Mouse (Mus musculus) heart, adult 18-20 months (tissue): ENCODE results near the gene Klk7. TPM values are rescaled to one million over a fixed set of nuclear protein-coding genes. Genes with fewer than 3 reads are reported as not detected.
A peak's percentile ranks its signal among the peaks of the same experiment; 100 is the strongest.

ENCODE experiments used
- DNase-seq, 2 experiments: peaks; one replicate each; pipeline ENCODE4 v3.0.0; 2021 to 2022; ENCODE audit warnings: mixed read lengths in 1 of 2
- long read RNA-seq, 2 experiments: library from polyadenylated mRNA; stranded (forward); transcript quantifications; one replicate each; pipeline ENCODE4 v2.0.0; 2021
- total RNA-seq, 2 experiments: library from RNA; stranded (reverse); gene quantifications; 2 replicates each; pipeline ENCODE4 v1.2.3; 2021

Klk7 gene
- total RNA-seq = not detected
- long read RNA-seq, experiment 1 = 0 reads
- long read RNA-seq, experiment 2 = 0 reads

- DNase-seq = no peak
Measured at GRCm38 (mm10) chr7:43810994-43811393, at the start of gene Klk7. Gene Klk7, plus strand, starts transcription at chr7:43811294.

GRCm38 (mm10) chr7:43766484-43766883 lies 44.6 kb upstream of the Klk7 start:
- no peak for DNase-seq

GRCm38 (mm10) chr7:43768597-43768996 lies 42.5 kb upstream of the Klk7 start, which contains the start of gene Klk12:
Gene Klk12, plus strand, starts transcription at chr7:43768897.
- DNase-seq = no peak

GRCm38 (mm10) chr7:43769636-43770035 lies 41.5 kb upstream of the Klk7 start:
- DNase-seq = no peak

- DNase-seq = no peak
Measured at GRCm38 (mm10) chr7:43770701-43771100, 40.4 kb upstream of the Klk7 start.

- no peak for DNase-seq
Measured at GRCm38 (mm10) chr7:43771916-43772315, 39.2 kb upstream of the Klk7 start.

- DNase-seq = no peak
Measured at GRCm38 (mm10) chr7:43772901-43773300, 38.2 kb upstream of the Klk7 start.

- no peak for DNase-seq
Measured at GRCm38 (mm10) chr7:43774364-43774763, 36.7 kb upstream of the Klk7 start, which contains the start of gene Klk11. Gene Klk11, plus strand, starts transcription at chr7:43774604.

GRCm38 (mm10) chr7:43774802-43775201 lies 36.3 kb upstream of the Klk7 start:
- DNase-seq = no peak

- DNase-seq = no peak
Measured at GRCm38 (mm10) chr7:43775311-43776057, 35.6 kb upstream of the Klk7 start.

- no peak for DNase-seq
Measured at GRCm38 (mm10) chr7:43776506-43776905, 34.6 kb upstream of the Klk7 start.

- DNase-seq = no peak
Measured at GRCm38 (mm10) chr7:43777423-43777822, 33.7 kb upstream of the Klk7 start.

GRCm38 (mm10) chr7:43778176-43778970 lies 32.7 kb upstream of the Klk7 start:
- DNase-seq = no peak

- DNase-seq = no peak
Measured at GRCm38 (mm10) chr7:43780241-43780640, 30.9 kb upstream of the Klk7 start.

- DNase-seq = no peak
Measured at GRCm38 (mm10) chr7:43780746-43781145, 30.3 kb upstream of the Klk7 start, which contains the start of gene Klk10. Gene Klk10, plus strand, starts transcription at chr7:43781035.

- no peak for DNase-seq
Measured at GRCm38 (mm10) chr7:43781541-43781940, 29.6 kb upstream of the Klk7 start.

GRCm38 (mm10) chr7:43782275-43783265 lies 28.5 kb upstream of the Klk7 start:
- peak; percentile 76 to 90 for DNase-seq

- DNase-seq = no peak
Measured at GRCm38 (mm10) chr7:43785286-43785685, 25.8 kb upstream of the Klk7 start.

- no peak for DNase-seq
Measured at GRCm38 (mm10) chr7:43788096-43788495, 23.0 kb upstream of the Klk7 start.

GRCm38 (mm10) chr7:43789295-43789694 lies 21.8 kb upstream of the Klk7 start:
- DNase-seq = no peak

- DNase-seq = no peak
Measured at GRCm38 (mm10) chr7:43791591-43791990, 19.5 kb upstream of the Klk7 start, which contains the start of gene Klk9. Gene Klk9, plus strand, starts transcription at chr7:43791891.

- DNase-seq = peak in 1 of 2 experiments; percentile 29
Measured at GRCm38 (mm10) chr7:43796355-43796754, 14.7 kb upstream of the Klk7 start.
